Mouse (Mus musculus): ENCODE measurements around the gene Dppa2.

Dppa2 gene

DNA sequence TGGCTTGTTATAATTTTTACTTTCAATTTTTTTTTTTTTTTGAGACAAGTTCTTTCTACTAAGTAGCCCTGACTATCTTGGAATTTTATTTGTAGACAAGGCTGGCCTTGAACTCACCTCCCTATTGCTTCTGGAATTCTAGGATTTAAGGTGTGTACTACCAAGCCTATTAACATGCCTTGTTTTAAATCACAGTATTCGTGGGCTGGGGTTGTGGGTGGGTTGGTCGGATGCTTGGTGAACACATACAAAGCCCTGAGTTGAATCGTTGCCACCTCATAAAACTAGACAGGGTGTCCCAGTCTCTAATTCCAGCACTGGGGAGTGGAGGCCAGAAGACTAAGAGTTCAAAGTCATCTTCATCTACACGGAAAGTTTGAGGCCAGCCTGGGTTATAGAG lies 31.6 kb downstream of the Dppa2 start:
- DNase-seq (ENCODE audit: low spot score in 2 of 2), result no peak

DNA sequence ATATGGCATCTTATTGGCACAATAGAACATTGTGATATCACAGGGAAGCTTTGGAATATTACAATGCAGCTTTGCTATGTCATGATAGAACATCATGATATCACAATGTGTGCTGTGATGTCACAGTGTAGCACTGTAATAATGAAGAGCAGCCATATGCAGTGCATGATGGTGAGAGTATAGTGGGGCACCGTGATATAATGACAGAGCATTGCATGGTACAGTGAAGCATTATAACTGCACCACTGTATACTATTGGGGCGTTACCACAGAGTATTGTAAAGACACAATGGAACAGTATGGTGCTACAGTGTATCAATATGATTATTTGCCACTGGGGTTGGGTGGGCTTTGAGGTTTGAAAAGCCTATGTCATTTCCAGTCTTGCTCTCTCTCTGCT lies 40.5 kb downstream of the Dppa2 start:
- DNase-seq (ENCODE audit: low spot score in 2 of 2), result no peak

DNA sequence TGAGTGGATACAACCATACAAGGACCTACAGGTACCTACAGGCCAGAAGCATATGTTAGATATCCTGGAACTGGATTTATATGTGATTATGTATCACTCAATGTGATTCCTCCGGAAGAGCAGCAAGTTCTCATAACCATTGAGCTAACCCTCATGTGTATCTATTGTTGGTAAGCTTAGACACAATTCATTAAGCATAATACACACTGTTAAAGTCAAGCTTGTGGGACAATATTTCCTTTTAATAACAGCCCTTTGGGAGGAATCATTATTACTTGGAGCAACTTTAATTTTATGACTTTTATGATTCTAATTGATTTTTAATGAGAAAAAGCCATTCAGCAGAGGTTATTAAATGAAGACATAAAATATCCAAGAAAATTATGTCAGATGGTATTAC lies 43.5 kb downstream of the Dppa2 start:
- DNase-seq (ENCODE audit: low spot score in 2 of 2), result no peak

DNA sequence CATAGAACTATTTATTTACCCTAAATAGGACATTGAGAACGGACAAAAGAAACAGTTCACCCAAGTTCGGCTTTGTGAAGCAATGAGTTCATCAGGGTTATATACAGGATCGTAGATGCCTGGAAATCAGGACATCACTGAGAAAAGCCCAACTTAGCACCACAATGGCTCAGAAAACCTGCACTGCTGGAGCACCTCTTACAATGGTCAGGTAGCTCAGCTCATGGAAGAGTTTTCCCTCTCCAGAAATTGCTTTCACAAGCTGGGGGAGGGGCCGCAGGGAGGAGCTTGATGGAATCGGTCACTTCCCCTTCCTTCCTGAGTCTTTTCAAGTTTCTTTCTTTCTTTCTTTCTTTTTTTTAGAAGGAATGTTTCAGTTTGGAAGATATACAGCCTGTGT lies 52.0 kb downstream of the Dppa2 start:
- no peak for DNase-seq (ENCODE audit: low spot score in 2 of 2)

DNA sequence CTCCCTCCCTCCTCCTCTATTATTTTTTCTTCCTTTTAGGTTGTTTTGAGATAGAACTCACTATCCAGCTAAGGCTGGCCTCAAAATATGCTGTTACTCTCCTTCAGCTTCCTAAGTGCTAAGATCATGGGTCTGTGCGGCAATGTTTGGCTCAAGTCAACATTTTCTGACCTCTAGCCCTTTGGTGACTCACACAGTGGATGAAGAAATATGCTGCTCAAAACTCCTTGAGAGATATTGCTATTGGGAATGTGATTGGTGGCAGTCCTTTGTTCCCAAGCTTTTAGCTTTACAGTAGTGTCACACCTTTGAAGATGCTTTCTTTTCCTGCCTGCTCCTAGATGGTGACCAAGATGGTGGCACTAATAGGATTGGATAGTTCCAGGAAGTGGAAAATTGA lies 52.7 kb downstream of the Dppa2 start:
- DNase-seq (ENCODE audit: low spot score in 2 of 2), result no peak

DNA sequence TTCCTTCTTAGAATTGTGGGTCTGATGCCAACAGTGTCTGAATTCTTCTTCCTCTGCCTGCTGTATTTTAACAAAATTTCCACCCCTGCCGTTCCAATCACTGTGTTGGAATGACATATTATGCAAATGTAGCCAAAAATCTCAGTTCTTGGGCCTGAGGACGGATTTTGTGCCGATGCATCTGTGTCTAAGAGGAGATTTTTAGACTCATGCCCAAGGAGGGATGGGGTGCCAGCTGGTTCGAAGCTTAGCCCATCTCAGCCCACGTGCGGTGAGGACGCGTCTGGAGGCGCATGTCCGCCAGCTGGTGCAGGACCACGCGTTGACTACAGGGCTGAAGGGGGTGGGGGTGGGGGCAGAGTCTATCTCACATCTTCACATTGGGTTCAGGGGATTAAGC lies 57.2 kb downstream of the Dppa2 start:
- peak; percentile 58 to 68 for DNase-seq (ENCODE audit: low spot score in 2 of 2)

DNA sequence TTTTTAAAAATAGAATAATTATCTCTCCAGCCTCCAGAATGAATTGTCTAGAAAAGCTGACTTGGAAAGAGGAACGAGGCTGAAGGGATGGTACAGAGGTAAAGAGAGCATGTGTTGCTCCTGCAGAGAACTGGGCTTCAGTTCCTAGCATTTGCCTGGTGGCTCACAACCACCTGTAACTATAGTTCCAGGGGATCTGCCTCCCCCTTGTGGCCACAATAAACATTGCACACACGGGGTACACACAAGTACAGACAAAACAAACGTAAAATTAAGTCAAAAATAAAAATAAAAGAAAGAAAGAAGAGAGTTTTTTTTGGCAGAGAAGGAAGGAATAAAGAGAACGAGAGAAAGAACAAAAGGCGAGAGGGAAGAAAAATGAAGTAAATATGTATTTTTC lies 63.1 kb downstream of the Dppa2 start:
- no peak for DNase-seq (ENCODE audit: low spot score in 2 of 2)

DNA sequence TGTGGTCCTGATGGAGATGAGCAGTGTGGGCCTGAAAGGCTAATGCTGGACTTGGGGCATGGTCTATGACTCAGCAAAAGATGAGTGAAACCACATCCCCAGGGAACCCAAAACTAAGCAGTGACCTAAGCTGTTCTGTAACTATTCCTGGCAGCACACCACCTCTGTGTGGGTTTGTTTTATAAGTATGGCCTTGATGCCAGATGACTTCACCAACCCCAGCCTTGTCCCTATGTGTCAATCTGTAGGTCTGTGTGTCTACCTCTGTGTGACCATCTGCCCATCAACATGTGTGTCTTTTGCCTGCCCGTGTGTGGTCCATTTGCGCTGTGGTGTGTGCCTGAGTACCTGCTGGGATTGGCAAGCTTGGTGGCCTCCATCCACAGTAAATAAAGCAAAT lies 64.4 kb downstream of the Dppa2 start:
- no peak for DNase-seq (ENCODE audit: low spot score in 2 of 2)
